Mouse (Mus musculus) forebrain, embryonic 15.5 days (tissue): Measurements from ENCODE around the gene Vmn2r85. TPM values are rescaled to one million over a fixed set of nuclear protein-coding genes. Genes with fewer than 3 reads are reported as not detected.

Source experiments
- ATAC-seq: fragments of 200-750 bp; cut with Nextera tagmentation; replicated peaks from 2 replicates; pipeline ENCODE4 v1.8.0; 2017; ENCODE audit warnings: mild to moderate bottlenecking, moderate TSS enrichment, moderate library complexity
- H3K27ac ChIP-seq: fragments of 300-500 bp; sonication (generic); replicated peaks from 2 replicates; pipeline ENCODE4 v1.5.1; 2015; ENCODE audit warnings: mild to moderate bottlenecking, inconsistent platforms
- H3K27me3 ChIP-seq: fragments of 300-500 bp; sonication (generic); 2 replicates; pipeline ENCODE4 v1.6.1; 2015; ENCODE audit warnings: inconsistent platforms
- H3K36me3 ChIP-seq: fragments of 300-500 bp; sonication (generic); 2 replicates; pipeline ENCODE4 v1.6.1; 2015; ENCODE audit warnings: mild to moderate bottlenecking, inconsistent platforms
- H3K4me1 ChIP-seq: fragments of 300-500 bp; sonication (generic); 2 replicates; pipeline ENCODE4 v1.6.1; 2015; ENCODE audit warnings: inconsistent platforms
- H3K4me2 ChIP-seq: fragments of 300-500 bp; sonication (generic); replicated peaks from 2 replicates; pipeline ENCODE4 v1.6.1; 2015; ENCODE audit warnings: mild to moderate bottlenecking, inconsistent platforms
- H3K4me3 ChIP-seq: fragments of 300-500 bp; sonication (generic); 2 replicates; pipeline ENCODE4 v1.5.1; 2015; ENCODE audit warnings: mild to moderate bottlenecking, inconsistent platforms
- H3K9ac ChIP-seq: fragments of 300-500 bp; sonication (generic); replicated peaks from 2 replicates; pipeline ENCODE4 v1.6.1; 2015; ENCODE audit warnings: mild to moderate bottlenecking, inconsistent platforms
- H3K9me3 ChIP-seq: fragments of 300-500 bp; sonication (generic); 2 replicates; pipeline ENCODE4 v1.6.1; 2016; ENCODE audit warnings: inconsistent platforms
- WGBS: fragments of 180-500 bp; shearing (Covaris S2); methylation state at CpG from one replicate; pipeline ENCODE4 v1.1.7; 2015; ENCODE audit warnings: mixed read lengths; 5-methylcytosine and 5-hydroxymethylcytosine counted together
- polyA plus RNA-seq: library from polyadenylated mRNA; unstranded; fragments of >200 nt; fragmentation: Nextera tagmentation; extraction: Ambion mirVana; gene quantifications from 2 replicates; pipeline ENCODE4 v1.2.1, GENCODE M21; 2015

The Vmn2r85 gene
- polyA plus RNA-seq, 1 experiment from 2014 or later = not detected

DNA sequence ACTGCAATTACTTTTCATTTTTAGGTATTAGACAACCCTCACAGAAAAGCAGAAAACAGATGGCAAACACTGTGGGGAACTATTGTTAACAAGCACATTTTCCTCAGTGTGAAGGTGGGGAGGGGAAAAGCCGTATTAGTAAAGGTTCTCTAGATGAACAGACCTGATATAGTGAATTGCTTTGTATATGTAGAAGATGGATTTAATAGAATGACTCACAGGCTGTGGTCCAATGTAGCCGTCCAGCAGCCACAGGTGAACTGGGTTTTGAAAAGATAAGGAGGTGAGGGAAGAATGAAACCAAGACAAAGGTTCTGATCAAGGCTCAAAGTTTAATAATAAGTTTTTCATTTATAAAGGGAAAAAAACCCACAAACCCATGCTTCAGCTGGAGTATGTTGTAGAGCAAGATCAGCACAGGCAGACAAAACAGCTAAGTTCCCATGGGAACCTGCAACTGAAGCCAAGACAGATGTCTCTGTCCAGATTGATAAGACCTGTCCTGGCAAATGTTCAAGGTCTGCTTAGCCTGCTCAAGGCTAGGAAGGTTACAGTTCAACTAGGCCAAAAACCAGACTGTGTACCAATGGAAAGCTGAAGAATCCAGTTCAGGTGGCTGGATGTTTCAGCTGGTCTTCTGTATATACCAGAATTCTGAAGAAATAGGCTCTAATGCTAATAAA is 56.9 kb downstream of the Vmn2r85 start:
- no peak overlapping the region for H3K4me3 ChIP-seq
- H3K9me3 ChIP-seq = no peaks in the 10 kb centered on the region
- H3K4me2 ChIP-seq = no peak overlapping the region
- WGBS = 76% methylated on average over 2 of the region's 2 CpGs
- ATAC-seq = no peak
- no peaks in the 10 kb centered on the region for H3K27me3 ChIP-seq
- H3K36me3 ChIP-seq = no peaks in the 10 kb centered on the region
- H3K27ac ChIP-seq = no peak overlapping the region
- no peak overlapping the region for H3K9ac ChIP-seq
- H3K4me1 ChIP-seq = no peaks in the 10 kb centered on the region

DNA sequence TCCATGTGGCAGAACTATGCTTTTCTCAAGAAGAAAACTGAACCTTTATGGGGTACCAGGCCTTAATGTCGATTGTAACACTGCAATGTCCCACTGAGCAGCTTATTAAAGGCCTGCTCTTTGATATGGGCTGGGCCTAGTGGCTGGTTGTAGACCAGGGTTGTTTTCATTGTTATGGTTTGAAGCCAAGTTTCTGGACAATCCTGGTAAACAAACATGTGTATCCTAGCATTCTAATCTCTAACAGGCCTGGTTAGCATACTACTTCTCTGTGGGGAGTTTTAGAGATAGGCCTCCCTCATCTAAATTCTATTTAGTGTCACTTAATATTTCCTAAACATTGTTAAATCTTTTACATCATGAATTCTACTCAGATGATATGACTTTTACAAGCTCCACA is 57.9 kb downstream of the Vmn2r85 start:
- Histone ChIP-seq H3K4me1 (no peaks in the 10 kb centered on the region), H3K27me3 (no peaks in the 10 kb centered on the region), H3K27ac (no peak overlapping the region), H3K36me3 (no peaks in the 10 kb centered on the region), H3K4me2 (no peak overlapping the region), H3K9ac (no peak overlapping the region), H3K9me3 (no peaks in the 10 kb centered on the region), H3K4me3 (no peak overlapping the region)
- no peak for ATAC-seq
- WGBS = 51% methylated on average over 1 of the region's 1 CpGs

DNA sequence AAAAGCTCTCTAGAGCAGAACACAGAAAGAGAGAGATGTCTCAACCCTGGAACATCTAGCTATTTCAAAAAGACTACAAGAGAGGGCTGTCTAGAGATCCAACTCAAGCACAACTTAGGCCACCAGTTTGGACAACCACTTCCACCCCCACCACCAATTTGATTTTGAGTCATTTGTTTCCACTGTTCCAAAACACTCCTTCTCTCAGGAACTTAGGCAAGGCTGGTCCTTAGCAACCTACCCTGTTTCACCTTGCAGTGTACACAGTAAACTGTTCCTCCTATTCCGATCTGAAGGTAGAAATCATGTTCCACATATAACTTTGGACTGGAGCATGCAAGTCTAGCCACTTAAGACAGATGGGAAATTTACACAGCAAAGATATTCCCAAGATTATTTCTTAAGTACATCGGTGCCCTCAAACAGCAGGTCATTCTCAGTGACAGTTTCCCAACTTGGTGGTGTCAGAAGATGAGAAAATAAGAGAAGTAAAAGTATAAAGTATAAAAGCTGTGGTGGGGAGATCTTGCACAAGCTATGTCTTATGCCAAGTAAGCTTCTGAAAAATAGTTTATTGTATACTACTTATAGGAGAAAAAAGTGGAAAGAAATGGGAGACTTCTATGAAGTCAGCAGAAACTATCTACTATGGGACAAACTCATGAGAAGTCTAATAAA is 59.4 kb downstream of the Vmn2r85 start:
- Histone ChIP-seq H3K4me2 (no peak overlapping the region), H3K4me1 (no peaks in the 10 kb centered on the region), H3K27ac (no peak overlapping the region), H3K27me3 (no peaks in the 10 kb centered on the region), H3K9ac (no peak overlapping the region), H3K4me3 (no peak overlapping the region), H3K9me3 (no peaks in the 10 kb centered on the region), H3K36me3 (no peaks in the 10 kb centered on the region)
- ATAC-seq = no peak
- WGBS = 92% methylated on average over 2 of the region's 2 CpGs

DNA sequence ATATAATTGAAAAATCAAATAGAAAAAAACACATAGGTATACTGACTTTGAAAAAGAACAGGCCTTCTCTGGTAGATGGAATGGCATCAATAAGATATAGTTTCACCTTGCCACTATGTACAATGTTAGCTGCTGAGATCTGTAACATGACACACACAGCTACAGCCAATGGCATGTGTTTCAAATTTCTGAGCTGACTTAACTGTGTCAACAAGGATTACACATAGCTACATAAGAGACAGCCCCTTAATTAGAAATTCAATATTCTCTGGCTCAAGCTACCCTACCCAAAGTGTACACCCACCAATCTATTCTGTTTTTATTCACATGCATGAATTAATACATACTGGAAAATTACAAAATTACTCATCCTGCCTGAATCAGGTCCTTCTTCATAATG is 61.1 kb downstream of the Vmn2r85 start:
- no peak overlapping the region for H3K9ac ChIP-seq
- no peak overlapping the region for H3K4me2 ChIP-seq
- no peaks in the 10 kb centered on the region for H3K27me3 ChIP-seq
- no peaks in the 10 kb centered on the region for H3K9me3 ChIP-seq
- no peaks in the 10 kb centered on the region for H3K4me1 ChIP-seq
- H3K4me3 ChIP-seq = no peak overlapping the region
- no peak overlapping the region for H3K27ac ChIP-seq
- ATAC-seq = no peak
- no peaks in the 10 kb centered on the region for H3K36me3 ChIP-seq

DNA sequence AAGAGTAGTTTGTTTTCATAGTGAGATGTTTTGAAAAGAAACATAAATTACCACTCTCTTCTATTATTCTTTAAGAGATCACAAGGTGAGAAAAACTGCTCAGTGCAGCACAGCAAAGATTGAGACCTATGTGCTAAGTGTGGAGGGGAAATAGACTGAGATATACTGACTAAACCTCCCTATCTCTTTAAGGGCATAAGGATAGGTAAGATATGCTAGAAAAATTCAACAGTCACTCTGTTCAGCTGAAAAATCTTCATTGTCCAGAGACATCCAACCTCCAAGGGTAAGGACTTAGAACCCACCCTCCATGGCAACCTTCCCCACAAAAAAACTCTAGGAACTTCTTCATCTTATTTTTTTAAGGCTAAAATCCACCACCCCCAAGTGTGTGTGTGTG is 64.7 kb downstream of the Vmn2r85 start:
- Histone ChIP-seq H3K9ac (no peak overlapping the region), H3K4me3 (no peak overlapping the region), H3K4me1 (no peaks in the 10 kb centered on the region), H3K4me2 (no peak overlapping the region), H3K9me3 (no peaks in the 10 kb centered on the region), H3K36me3 (no peaks in the 10 kb centered on the region), H3K27ac (no peak overlapping the region), H3K27me3 (no peaks in the 10 kb centered on the region)
- no peak for ATAC-seq

Other genes with a start within 250 kb of the Vmn2r85 start
- not detected in 2 replicates for gene Olfr826, start 245.5 kb downstream of the Vmn2r85 start, polyA plus RNA-seq
- not detected in 2 replicates for gene Olfr827, start 215.3 kb downstream of the Vmn2r85 start, polyA plus RNA-seq
- 4.3 and 5.2 TPM in 2 replicates for gene Neurod4, start 149.5 kb downstream of the Vmn2r85 start, polyA plus RNA-seq
- not detected in 2 replicates for gene Tespa1, start 106.8 kb downstream of the Vmn2r85 start, polyA plus RNA-seq
- gene Vmn2r84, start 35.4 kb downstream of the Vmn2r85 start, polyA plus RNA-seq = not detected in 2 replicates
- gene Vmn2r86, start 26.3 kb upstream of the Vmn2r85 start, polyA plus RNA-seq = 0.05 and 0.09 TPM in 2 replicates
- not detected in 2 replicates for gene Vmn2r87, start 67.7 kb upstream of the Vmn2r85 start, polyA plus RNA-seq